Mouse (Mus musculus) frontal cortex, adult (tissue): ENCODE results near the gene 4930564D02Rik.
A peak's percentile ranks its signal among the peaks of the same experiment; 100 is the strongest.

ENCODE experiments used
- ATAC-seq: cut with Nextera tagmentation; 2 replicates; pipeline ENCODE4 v1.9.2; 2017; ENCODE audit warnings: mild to moderate bottlenecking, moderate library complexity, mixed read lengths; ENCODE audit not compliant: low TSS enrichment

The 4930564D02Rik gene

DNA sequence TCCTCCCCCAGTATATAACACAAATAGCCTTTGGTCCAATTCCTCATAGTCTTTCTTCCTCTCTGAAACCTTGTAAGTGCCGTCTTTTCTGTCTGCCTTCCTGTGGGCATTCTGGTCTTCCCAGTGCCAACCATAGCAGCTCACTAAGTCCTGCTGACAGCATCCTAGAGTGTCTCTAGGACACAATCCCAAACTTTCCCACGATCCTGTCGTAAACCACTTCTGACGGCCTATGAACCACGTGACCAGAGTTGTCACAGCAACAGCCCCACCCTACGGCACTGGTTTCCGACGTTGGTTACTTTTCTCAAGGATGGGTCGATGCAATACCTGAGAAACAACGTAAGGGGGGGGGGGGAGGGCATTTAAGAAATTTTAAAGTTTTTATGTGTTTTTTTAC, at the start of gene 4930564D02Rik:
TSS of gene 4930564D02Rik (plus strand) at position 301 of the 400 bp plus-strand sequence.
- no peak for ATAC-seq

DNA sequence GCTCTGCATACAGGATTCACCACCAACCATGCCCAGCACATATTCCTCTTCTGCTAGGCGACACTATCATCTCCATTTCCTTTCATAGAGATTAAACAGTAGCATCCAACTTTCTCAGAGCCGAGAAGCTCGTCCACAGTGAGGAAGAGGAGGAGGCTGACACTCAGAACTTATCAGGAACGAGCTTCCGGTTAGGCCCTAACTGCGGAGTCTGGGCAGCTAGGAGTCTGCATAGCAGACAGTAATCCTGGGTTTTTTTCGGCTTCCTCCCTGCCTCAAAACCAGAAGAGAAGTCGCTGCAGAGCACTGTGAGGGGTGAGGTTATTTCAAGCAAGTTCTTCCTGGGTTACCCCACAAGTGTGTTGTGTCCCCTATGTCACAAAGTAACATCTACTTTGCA, 49.3 kb upstream of the 4930564D02Rik start:
- no peak for ATAC-seq

DNA sequence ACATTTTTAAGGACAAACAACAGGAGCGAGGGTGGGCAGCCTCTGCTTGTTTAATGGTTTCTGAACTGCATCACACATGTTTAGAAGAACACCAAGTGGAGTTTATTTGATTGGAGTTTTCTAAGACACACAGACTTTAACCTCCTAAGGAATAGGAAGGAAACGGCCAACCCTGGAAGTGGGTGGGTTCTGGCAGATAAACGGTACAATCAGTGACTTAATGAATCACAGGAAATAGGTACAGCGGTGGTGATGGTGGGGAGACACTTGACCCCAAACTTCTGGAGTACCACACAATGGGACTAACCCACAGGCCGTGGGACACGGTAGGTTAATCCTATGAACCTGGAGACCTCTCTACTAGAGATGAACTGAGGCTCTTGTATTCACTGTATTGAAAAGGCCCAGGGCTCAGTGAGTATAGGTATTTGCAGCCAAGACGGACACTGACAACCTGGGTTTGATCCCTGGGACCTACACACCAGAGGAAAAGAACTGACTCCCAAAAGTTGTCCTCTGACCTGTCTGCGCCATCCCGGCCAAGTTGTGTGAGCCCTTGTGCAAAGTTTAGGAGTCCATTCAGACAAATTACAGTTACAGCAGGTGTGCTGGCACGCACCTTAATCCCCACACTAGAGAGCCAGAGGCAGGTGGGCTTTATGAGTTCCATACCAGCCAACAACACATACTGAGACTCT, 48.4 kb upstream of the 4930564D02Rik start:
- no peak for ATAC-seq

DNA sequence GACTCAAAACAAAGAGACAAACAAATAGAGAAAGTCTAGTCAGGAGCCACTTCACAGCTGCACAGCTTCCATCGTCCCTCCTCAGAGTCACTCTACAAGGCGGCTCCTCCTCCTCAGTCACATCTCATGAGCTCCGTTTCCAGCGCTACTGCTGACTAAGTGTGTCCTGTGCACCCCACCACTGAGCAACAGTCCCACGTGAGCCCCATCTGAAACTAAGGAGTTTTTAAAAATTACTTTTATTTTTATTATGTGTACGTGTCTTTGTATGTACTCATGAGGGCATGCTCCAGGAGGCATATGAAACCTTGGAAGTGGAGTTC, 47.9 kb upstream of the 4930564D02Rik start:
- ATAC-seq, result no peak

DNA sequence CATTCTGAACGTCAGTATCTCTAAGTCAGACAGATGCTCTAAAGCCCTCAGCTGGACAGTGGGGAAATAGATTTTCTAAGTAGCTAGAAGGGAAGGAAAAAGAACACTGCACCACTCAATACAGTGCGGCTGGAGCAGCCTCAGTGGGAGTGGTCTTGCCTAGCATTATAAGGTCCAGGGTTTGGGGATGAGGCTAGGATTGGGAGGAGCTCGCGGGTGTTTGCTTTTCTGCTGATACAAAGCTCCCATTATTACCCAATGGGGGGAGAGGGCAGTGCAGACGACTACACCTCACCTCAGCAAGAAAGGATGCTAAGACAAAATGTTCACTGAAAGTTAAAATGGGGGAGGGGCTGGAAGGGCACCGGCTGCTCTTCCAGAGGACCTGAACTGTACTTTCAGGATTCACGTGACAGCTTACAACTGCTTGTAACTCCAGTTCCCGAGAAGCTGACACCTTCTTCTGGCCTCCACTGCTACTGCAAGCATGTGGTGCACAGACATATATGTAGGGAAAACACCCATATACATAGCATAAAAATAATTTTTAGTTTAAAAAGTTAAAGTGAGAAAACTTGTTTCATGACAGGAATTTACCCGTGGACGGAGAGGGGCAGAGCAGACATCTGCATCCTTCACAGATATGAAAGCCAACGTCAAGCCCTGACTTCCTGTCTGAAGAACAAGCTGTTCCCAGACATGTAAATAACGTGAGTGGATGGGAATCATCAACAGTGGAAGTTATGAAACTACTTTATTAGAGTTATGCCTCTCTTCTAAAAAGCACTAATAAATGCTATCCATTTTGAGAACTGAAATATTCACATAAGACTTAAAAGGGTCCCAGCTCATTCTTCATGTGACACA, 46.6 kb upstream of the 4930564D02Rik start:
- no peak for ATAC-seq

DNA sequence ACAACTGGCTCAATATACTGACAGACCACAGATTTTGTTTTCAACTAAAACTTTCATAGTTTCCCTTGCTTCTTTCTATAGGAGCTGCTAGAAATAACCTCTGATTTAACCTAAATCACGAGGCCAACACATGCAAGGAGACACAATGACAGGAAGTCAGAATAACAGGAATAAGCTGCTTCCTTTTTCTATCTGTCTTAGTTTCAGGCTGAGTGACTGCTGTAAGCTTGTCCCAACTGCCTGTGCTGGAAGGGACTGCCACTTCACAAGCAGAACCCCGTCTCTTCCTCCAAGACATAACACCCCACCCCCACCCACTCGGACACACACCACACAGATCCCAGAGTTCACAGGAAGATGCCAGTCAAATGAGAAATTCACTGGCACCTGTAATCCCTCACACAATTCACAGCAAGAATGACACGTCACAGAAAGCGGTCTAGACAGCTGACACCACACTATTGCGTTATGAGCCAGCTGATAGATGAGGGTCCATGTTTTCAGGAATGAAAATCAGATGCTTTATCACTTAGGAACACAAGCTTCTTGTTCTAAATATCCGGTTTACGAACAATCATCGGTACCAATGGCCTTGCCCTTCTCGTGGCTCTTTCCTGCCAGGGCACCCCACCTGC, 43.2 kb upstream of the 4930564D02Rik start:
- ATAC-seq, result no peak

DNA sequence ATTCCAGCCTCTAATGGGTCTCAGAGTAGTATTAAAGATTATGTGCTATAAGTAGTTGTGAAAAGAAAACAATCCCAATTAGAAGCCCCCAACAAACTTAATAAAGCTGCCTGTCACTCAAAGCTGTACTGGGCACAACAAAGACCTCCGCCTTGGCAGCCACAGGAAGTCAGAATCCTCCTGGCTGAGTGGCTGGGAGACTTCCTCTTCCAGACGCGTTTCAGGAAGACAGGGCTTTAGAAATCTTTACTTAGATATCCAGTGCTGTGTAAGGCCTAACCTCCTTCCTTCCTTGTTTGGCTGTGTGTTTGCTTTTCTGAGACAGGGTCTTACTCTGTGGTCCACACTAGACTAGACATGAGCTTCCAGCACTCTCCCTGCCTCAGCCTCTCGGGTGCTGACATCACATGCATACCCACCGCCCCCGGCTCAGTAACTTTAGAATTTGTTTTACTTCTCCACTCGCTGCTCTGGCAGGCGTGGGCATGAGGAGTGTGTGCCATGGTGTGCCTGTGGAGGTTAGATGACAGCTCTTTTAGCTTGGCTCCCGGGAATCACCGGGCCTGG, 30.3 kb upstream of the 4930564D02Rik start:
- peak; percentile 39; the same call in 1 of the 2 replicates for ATAC-seq

DNA sequence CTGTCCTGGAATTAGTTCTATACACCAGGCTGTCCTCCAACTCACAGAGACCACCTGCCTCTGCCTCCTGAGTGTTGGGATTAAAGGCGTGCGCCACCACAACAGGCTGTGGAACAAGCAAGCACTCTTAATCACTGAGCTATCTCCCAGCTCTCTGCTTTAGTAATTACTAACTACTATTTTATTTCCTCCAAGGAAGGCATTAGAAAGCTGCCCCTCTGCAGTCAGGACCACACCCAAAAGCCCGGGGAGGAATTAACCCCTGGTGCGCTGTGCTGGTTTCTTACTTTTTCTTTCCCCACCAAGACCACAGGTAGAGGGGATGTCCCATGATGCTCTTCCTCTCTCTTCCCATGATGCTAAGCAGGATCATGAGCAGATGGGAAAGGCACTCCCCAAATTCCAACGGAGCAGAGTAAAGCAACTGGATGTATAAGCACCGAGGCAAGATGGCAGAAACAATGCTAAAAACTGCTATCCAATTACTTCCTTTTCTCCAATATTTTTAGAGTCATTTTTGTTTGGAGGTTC, 29.3 kb upstream of the 4930564D02Rik start:
- ATAC-seq, result no peak

DNA sequence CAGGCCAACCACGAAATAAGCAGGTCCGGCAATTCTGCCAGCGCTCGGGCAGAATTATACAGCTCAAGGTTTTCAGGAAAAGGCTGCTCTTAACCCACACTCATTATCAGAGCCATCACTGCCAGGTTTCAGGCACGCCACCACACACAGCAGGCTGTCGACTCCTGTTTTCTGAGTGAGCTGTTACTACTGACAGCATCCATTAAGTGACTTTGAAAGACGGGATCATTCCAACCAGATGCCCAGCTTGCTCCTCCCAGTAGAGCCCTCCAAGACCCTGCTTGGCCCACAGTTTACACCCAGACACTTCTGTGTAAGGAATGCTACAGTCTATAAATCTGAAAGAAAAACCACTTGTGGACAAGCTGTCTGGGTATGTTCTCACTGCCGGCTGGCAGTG, 26.6 kb upstream of the 4930564D02Rik start:
- no peak for ATAC-seq

DNA sequence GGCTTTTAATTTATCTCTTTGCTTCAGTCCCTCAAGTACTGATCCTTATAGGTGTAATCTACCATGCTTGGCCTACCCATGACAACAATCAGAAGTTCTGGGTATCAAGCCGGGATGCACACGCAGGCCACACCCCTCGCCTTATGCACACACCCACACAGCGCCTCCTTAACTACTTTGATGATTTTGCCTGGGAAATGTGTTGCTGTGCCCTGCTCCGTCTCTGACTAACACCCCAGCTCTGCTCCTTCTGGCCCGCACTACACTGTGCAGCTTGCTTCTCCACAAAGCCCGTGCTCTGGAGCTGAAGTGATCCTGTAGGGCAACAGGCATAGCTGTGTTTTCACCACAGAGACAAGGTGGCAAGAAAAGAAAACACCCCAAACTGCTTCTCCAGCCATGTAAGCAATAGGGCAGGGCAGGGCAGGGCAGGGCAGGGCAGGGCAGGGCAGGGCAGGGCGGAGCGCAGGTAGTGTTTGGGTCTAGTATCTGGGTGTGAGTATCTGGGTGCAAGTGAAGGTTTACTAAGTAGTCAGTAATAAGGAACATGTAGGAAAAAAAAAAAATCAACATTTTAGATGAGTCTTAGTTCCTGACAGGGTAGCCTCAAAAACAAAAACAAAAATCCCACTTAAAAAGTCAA, 25.5 kb upstream of the 4930564D02Rik start:
- peak; percentile 69 for ATAC-seq

DNA sequence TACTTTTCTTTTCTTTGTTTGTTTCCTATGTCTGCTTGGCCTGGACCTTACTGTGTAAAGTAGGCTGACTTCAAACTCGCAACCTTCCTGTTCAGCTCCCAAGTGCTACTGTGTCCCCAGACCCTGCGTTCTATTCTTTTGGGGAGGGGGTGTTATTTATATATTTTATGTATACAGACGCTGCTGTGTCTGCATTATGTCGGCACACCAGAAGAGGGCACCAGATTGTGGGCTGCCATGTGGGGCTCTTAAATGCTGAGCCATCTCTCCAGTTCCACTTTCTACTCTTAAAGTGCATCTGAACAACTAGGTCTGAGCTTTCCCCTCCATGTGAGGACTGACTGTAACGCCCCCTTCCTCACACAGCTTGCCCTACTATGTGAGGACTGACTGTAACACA, 22.9 kb upstream of the 4930564D02Rik start:
- no peak for ATAC-seq

DNA sequence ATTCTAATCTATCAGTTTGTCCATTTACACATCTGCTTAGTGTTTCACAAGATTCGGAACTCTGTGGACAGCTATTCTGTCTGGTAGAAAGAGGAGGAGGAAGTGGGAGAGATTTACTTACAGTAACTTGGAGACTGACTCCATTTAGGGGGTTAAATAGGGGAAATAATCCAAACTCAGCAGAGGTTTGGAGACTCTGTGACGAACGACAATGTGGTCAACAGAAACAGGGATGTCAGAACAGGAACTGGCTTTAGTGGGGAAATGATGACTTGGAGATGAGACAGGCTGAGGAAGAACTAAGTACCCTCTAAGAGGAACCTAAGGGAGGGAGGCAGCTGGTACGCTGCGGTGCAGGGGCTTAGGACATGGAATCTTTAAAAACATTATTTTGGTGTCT, 19.8 kb upstream of the 4930564D02Rik start:
- peak; percentile 29; the same call in 1 of the 2 replicates for ATAC-seq

DNA sequence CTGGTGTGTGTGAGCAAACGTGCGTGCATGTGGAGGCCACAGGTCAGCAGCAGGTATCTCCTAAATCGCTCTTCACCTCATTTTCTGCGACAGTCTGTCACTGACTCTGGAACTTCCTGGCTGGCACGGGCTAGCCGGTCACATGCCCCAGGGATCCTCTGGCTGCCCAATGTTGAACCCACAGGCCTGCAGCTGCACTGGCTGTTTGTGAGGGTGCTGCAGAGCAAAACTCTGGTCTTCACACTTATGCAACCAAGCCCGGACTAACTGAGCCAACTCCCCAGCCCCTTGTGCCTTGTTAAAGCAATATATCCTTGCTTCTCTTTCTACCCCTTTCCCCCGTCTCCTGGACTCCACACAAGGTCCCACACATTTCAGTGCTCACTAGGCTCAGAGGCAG, 19.0 kb upstream of the 4930564D02Rik start:
- ATAC-seq, result peak; percentile 18; the same call in 1 of the 2 replicates

DNA sequence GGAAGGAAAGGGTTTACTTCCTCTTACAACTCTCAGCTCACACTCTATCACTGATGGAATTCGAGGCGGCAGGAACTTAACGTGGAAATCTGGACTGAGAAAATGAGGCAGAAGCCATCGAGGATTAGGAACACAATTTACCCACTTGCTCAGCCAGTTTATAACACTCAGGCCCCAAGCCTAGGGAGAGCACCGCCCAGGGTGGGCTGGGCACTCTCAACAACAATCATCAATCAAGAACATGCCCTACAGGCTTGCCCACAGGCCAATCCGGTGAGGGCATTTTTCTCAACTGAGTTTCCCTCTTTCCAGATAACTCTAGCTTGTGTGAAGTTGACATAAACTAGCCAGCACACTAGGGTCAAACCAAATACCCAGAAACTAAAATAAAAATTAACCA, 16.8 kb upstream of the 4930564D02Rik start:
- no peak for ATAC-seq

DNA sequence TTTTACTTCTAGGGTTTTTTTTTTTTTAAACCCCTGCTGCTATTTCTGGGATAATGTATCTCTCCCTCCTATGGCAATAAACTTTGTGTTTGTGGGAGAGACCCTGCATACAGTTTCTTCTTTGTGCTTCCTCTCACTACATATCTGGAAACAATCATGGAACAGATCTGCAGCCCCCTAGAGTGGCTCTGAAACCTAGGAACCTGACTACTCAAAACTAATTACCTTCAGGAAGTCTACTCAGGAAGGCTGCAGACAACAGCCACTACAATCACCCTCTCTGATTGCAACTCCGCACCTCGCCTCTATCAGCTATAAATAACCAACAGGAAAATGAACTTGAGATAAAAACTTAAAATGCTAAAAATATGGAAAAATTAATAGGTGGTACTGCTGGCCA, 15.5 kb upstream of the 4930564D02Rik start:
- ATAC-seq, result no peak

DNA sequence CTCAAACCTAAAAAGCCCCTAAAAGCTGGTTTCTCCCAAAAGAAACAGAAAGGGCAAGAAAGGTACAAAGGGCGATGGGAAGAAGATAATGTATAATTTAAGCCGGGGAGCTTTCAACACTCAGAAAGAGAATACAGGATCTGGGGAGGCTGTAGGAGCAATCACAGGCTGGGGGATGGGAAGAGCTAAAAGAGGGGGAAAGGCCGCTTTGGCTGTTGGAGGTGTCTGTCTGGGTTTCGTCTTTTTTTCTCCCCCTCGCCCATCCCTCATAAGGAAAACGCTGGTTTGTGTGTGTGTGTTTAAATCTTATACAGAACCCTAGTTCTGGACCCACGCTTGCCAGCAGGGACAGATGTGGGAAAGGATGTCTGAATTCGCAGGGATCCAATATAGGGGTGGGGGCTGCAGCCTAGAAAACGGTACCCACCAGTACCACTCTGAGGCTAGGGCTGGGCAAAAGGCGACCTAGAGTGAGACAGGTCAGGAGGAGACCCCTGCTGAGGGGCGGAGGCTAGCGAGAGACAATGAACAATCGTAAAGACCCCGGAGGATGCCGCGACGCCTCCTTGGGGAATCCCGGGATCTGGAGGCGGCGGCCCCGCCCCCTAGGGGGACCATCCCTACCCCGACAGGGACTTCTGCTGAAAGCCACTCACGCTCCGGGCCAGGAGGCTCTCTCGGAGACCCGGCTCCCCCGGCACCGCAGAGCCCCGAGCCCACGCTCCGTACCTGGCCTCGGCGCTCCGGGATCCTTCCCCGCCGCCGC, 14.3 kb upstream of the 4930564D02Rik start:
- ATAC-seq, result peak; percentile 53

DNA sequence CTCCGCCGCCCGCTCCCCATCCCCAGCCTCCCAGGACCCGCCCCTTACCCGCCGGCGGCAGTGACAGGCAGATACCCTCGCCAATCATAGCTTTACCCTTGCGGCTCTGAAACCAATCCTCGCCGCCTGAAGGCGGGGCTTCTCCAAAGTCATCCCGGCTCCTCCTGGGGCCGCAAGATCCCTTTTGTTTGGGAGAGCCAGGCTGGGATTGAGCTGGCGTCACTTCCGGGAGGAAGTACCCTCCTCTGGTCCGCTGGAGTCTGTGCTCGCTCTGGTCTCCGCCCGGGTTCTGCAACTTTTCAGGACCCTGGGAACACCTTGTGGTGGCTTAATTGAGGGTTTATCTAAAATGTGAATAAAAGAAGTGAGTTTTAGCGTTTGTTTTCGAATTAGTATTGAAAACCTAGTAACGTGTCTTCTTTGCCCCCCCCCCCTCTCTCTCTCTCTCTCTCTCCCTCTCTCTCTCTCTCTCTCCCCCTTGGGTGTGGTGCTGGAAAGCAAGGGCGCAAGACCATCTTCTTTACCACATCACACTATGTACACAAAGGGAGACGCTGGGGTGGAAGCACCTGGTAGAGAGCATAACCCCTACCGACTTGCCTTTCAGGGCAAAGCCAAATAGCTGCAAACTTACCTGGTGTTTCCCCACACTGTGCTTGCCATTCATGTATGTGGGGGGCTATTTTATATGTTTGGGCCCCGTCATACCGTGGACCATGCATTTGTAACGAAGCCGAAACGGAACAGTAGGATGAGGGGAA, 13.5 kb upstream of the 4930564D02Rik start, which contains the start of gene Cttnbp2nl:
TSS of gene Cttnbp2nl (minus strand) at position 210 of the 761 bp plus-strand sequence.
- ATAC-seq, result peak; percentile 98

DNA sequence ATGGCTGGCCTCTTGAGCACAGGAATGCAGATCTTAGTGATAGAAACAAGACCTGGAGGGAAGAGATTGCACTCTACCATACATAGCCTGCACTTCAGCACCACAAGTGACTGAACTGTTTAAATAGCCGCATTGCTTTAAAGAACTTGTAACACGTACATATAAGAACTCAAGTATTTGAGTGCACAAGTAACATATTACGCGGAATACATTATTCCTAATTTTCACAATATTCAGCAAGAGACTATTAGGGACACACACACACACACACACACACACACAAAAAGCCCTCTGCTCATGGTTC, 13.0 kb upstream of the 4930564D02Rik start:
- no peak for ATAC-seq

DNA sequence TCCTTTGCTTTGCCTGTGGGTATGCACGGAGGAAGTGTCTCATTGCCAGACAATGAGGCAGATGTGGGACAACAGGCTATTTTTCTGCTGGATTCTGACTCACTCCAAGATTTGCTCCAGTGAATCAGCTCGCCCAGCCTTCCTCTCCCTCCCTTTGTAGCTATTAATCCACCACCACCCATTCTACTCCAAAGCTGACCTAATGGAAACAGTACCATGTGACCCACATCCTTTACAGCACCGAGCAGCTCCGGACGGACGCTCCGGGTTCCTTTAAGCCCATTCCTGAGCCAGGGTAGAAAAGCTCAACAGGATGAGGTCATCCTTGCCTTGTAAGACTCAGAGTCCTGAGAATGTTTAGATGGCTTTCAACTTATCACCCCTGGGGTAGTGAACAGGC, 11.7 kb upstream of the 4930564D02Rik start:
- ATAC-seq, result no peak

DNA sequence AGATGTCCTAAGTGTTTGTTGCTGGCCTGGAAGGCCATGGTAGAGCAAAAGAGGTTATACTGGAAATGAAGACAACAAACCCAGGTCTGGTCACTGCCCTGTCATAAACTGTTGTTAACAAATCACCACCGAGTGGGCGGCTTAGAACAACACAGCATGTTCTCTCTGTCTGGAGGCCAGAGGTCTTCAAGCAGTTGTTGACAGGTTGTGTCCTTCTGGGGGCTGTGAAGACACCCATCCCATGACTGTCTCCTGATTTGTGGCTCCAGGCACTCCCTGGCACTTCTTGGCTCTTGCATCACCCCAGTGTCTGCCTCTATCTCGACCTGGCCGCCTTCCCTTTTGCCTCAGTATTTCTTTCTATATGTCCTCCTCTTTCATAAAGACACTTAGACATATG, 11.0 kb upstream of the 4930564D02Rik start:
- ATAC-seq, result no peak
